Mouse (Mus musculus): ENCODE results near the gene Nfic. TPM values are rescaled to one million over a fixed set of nuclear protein-coding genes. Genes with fewer than 3 reads are reported as not detected.

Nfic gene
- polyA plus RNA-seq, 2 experiments = 1.3 to 4.6 TPM

- no peaks in the 10 kb centered on the region for H3K36me3 ChIP-seq (replicated peaks; ENCODE audit: control insufficient read depth, insufficient read depth, low read depth)
- H3K9me3 ChIP-seq (ENCODE audit: control insufficient read depth, low read length) = no peaks in the 10 kb centered on the region
- no peak overlapping the region for H3K4me2 ChIP-seq (ENCODE audit: low read depth)
- no peak overlapping the region for H3K9ac ChIP-seq (replicated peaks)
- no peak overlapping the region for H3K4me3 ChIP-seq (ENCODE audit: insufficient read depth in 1 of 2, low read depth in 2 of 2, low read length in 2 of 2)
- WGBS (ENCODE audit: insufficient replicate concordance) = 34% methylated on average over 13 of the region's 13 CpGs
- TF ChIP-seq CTCF (IDR thresholded peaks at IDR 0.05; ENCODE audit: low read depth) (peak; percentile 92), EP300 (IDR thresholded peaks at IDR 0.05; ENCODE audit: low read depth) (no peak)
- peaks cover 31% of the 10 kb centered on the region for H3K27me3 ChIP-seq (ENCODE audit: control insufficient read depth, insufficient read depth, low read length)
- no peak overlapping the region for H3K27ac ChIP-seq
- ATAC-seq (ENCODE audit: insufficient read depth) = no peak
- H3K4me1 ChIP-seq (replicated peaks; ENCODE audit: control insufficient read depth in 2 of 2, insufficient read depth in 2 of 2, low read length in 1 of 2) = peaks cover 7 to 20% of the 10 kb centered on the region in 2 experiments; a peak in 3 of 4 replicates
- DNase-seq (ENCODE audit: low read depth in 3 of 3, low spot score in 3 of 3) = peak in 1 of 3 experiments; percentile 44
Measured at GRCm38 (mm10) chr10:81405588-81406201, 49.7 kb downstream of the Nfic start.

- ATAC-seq (ENCODE audit: insufficient read depth) (no peak), DNase-seq (ENCODE audit: low read depth in 3 of 3, low spot score in 3 of 3) (no peak)
- Histone ChIP-seq H3K27me3 (ENCODE audit: control insufficient read depth, insufficient read depth, low read length) (peaks cover 31% of the 10 kb centered on the region), H3K9me3 (ENCODE audit: control insufficient read depth, low read length) (no peaks in the 10 kb centered on the region), H3K36me3 (replicated peaks; ENCODE audit: control insufficient read depth, insufficient read depth, low read depth) (no peaks in the 10 kb centered on the region; the same call in 1 of the 2 replicates), H3K4me2 (ENCODE audit: low read depth) (no peak overlapping the region), H3K4me1 (replicated peaks; ENCODE audit: control insufficient read depth in 2 of 2, insufficient read depth in 2 of 2, low read length in 1 of 2) (peaks cover 7 to 19% of the 10 kb centered on the region in 2 experiments; a peak in 3 of 4 replicates), H3K4me3 (ENCODE audit: insufficient read depth in 1 of 2, low read depth in 2 of 2, low read length in 2 of 2) (no peak overlapping the region), H3K27ac (no peak overlapping the region), H3K9ac (replicated peaks) (no peak overlapping the region)
- WGBS (ENCODE audit: insufficient replicate concordance) = 23% methylated on average over 18 of the region's 18 CpGs
- no peak for TF ChIP-seq CTCF (IDR thresholded peaks at IDR 0.05; ENCODE audit: low read depth)
Measured at GRCm38 (mm10) chr10:81404720-81405119, 50.7 kb downstream of the Nfic start.

GRCm38 (mm10) chr10:81404082-81404481 lies 51.4 kb downstream of the Nfic start:
- Histone ChIP-seq H3K9me3 (ENCODE audit: control insufficient read depth, low read length) (no peaks in the 10 kb centered on the region), H3K27me3 (ENCODE audit: control insufficient read depth, insufficient read depth, low read length) (peaks cover 31% of the 10 kb centered on the region), H3K27ac (no peak overlapping the region), H3K4me1 (replicated peaks; ENCODE audit: control insufficient read depth in 2 of 2, insufficient read depth in 2 of 2, low read length in 1 of 2) (peaks cover 7 to 19% of the 10 kb centered on the region in 2 experiments; a peak in 3 of 4 replicates), H3K4me2 (ENCODE audit: low read depth) (no peak overlapping the region), H3K36me3 (replicated peaks; ENCODE audit: control insufficient read depth, insufficient read depth, low read depth) (no peaks in the 10 kb centered on the region; the same call in 1 of the 2 replicates), H3K4me3 (ENCODE audit: insufficient read depth in 1 of 2, low read depth in 2 of 2, low read length in 2 of 2) (no peak overlapping the region), H3K9ac (replicated peaks) (no peak overlapping the region)
- no peak for ATAC-seq (ENCODE audit: insufficient read depth)
- no peak for DNase-seq (ENCODE audit: low read depth in 3 of 3, low spot score in 3 of 3)
- 27% methylated on average over 9 of the region's 9 CpGs for WGBS (ENCODE audit: insufficient replicate concordance)
- TF ChIP-seq EP300 (IDR thresholded peaks at IDR 0.05; ENCODE audit: low read depth) (no peak), CTCF (IDR thresholded peaks at IDR 0.05; ENCODE audit: low read depth) (no peak)

GRCm38 (mm10) chr10:81403511-81403910 lies 51.9 kb downstream of the Nfic start:
- Histone ChIP-seq H3K4me2 (ENCODE audit: low read depth) (no peak overlapping the region), H3K4me1 (replicated peaks; ENCODE audit: control insufficient read depth in 2 of 2, insufficient read depth in 2 of 2, low read length in 1 of 2) (peaks cover 7 to 19% of the 10 kb centered on the region in 2 experiments; a peak in 3 of 4 replicates), H3K27ac (no peak overlapping the region), H3K27me3 (ENCODE audit: control insufficient read depth, insufficient read depth, low read length) (peaks cover 28% of the 10 kb centered on the region), H3K9me3 (ENCODE audit: control insufficient read depth, low read length) (no peaks in the 10 kb centered on the region), H3K36me3 (replicated peaks; ENCODE audit: control insufficient read depth, insufficient read depth, low read depth) (no peaks in the 10 kb centered on the region; the same call in 1 of the 2 replicates), H3K4me3 (ENCODE audit: insufficient read depth in 1 of 2, low read depth in 2 of 2, low read length in 2 of 2) (no peak overlapping the region), H3K9ac (replicated peaks) (no peak overlapping the region)
- TF ChIP-seq EP300 (IDR thresholded peaks at IDR 0.05; ENCODE audit: low read depth) = no peak
- TF ChIP-seq CTCF (IDR thresholded peaks at IDR 0.05; ENCODE audit: low read depth) = no peak
- ATAC-seq (ENCODE audit: insufficient read depth) = no peak
- 73% methylated on average over 10 of the region's 10 CpGs for WGBS (ENCODE audit: insufficient replicate concordance)
- no peak for DNase-seq (ENCODE audit: low read depth in 3 of 3, low spot score in 3 of 3)

GRCm38 (mm10) chr10:81402227-81402765 lies 53.1 kb downstream of the Nfic start:
- TF ChIP-seq CTCF (IDR thresholded peaks at IDR 0.05; ENCODE audit: low read depth) (no peak), EP300 (IDR thresholded peaks at IDR 0.05; ENCODE audit: low read depth) (no peak)
- Histone ChIP-seq H3K36me3 (replicated peaks; ENCODE audit: control insufficient read depth, insufficient read depth, low read depth) (no peaks in the 10 kb centered on the region; the same call in 1 of the 2 replicates), H3K9ac (replicated peaks) (no peak overlapping the region), H3K27me3 (ENCODE audit: control insufficient read depth, insufficient read depth, low read length) (peaks cover 16% of the 10 kb centered on the region), H3K9me3 (ENCODE audit: control insufficient read depth, low read length) (no peaks in the 10 kb centered on the region), H3K4me1 (replicated peaks; ENCODE audit: control insufficient read depth in 2 of 2, insufficient read depth in 2 of 2, low read length in 1 of 2) (peaks cover 7 to 12% of the 10 kb centered on the region in 2 experiments; a peak in 3 of 4 replicates), H3K4me2 (ENCODE audit: low read depth) (no peak overlapping the region), H3K4me3 (ENCODE audit: insufficient read depth in 1 of 2, low read depth in 2 of 2, low read length in 2 of 2) (no peak overlapping the region), H3K27ac (no peak overlapping the region)
- ATAC-seq (ENCODE audit: insufficient read depth) (no peak), DNase-seq (ENCODE audit: low read depth in 3 of 3, low spot score in 3 of 3) (no peak)
- 36% methylated on average over 7 of the region's 7 CpGs for WGBS (ENCODE audit: insufficient replicate concordance)
